Mouse (Mus musculus): ENCODE measurements around the gene Gm45234. TPM values are rescaled to one million over a fixed set of nuclear protein-coding genes. Genes with fewer than 3 reads are reported as not detected.
"Not testable (repeated sequence)": the region's sequence is repeated elsewhere in the genome, so short reads cannot be mapped to it uniquely, and the experiment has no call there.

The Gm45234 gene
- not detected in 2 replicates for polyA plus RNA-seq (2015; fragmentation: Nextera tagmentation; extraction: Ambion mirVana)

DNA sequence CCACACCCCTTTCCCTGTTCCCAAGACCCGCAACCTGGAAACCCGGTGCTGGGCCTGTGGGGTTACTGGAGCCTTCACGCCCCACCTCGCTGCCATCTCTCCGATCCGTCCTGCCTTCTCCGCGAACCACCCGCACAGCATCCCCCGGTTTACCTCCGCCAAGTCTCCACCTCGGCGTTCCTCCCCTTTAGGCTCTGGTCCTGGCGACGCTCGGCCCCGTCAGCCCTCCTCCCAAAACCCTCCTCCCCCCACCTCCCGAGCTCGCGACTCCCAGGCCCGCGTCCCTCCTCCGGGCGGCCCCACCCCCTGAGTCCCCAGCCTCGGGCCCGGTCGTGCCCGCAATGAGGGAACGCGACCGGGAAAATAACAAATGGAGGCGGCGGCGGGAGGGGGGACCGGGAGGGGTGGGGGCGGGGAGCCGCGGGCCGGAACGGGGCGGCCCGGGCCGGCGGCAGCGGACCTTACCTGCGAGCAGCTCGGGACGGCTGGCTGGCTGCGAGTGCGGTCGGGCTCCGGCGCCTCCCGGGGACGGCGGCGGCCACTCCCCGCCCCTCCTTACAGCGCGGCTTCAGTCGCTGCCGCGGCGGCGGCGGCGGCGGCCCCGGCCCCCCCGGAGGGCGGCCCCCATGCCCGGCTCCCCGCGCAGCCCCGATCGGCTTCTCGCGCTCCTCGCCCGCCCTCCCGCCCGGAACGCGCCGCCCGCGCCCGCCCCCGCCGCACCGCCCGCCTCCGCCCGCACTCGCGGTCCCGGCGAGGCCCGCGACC lies at the start of gene Gm45234, which contains the start of gene Atn1:
Gm45234 (minus strand) TSS at position 191 of the 765 bp plus-strand sequence.
Atn1 (minus strand) TSS at position 694 of the 765 bp plus-strand sequence.
- H3K9me3 ChIP-seq (replicated peaks; ENCODE audit: control insufficient read depth, low read length) = no peaks in the 10 kb centered on the region
- peak within 1 kb of the TSS; percentile 94 for H3K9ac ChIP-seq (ENCODE audit: low read length)
- no peaks in the 10 kb centered on the region for H3K27me3 ChIP-seq (ENCODE audit: control insufficient read depth, insufficient read depth, low read length)
- peaks cover 40% of the 10 kb centered on the region for H3K4me1 ChIP-seq (ENCODE audit: control insufficient read depth, insufficient read depth, low read length)
- ATAC-seq (replicated peaks; ENCODE audit: extremely low read depth, insufficient read depth, low FRiP score) = peak; percentile 75
- peak within 1 kb of the TSS; percentile 82 for H3K4me3 ChIP-seq (ENCODE audit: low read length)
- peak within 1 kb of the TSS; percentile 67 for H3K4me2 ChIP-seq (ENCODE audit: low read depth, low read length)
- WGBS = 1% methylated on average over 65 of the region's 100 CpGs
- H3K27ac ChIP-seq (ENCODE audit: low read length) = peak within 1 kb of the TSS; percentile 96
- H3K36me3 ChIP-seq (ENCODE audit: control insufficient read depth, insufficient read depth) = no peaks in the 10 kb centered on the region

GRCm38 (mm10) chr6:124804341-124804740 lies 48.5 kb upstream of the Gm45234 start:
- Histone ChIP-seq H3K4me1 (ENCODE audit: control insufficient read depth, insufficient read depth, low read length) (peaks cover 31% of the 10 kb centered on the region), H3K27ac (ENCODE audit: low read length) (no peak overlapping the region), H3K27me3 (ENCODE audit: control insufficient read depth, insufficient read depth, low read length) (no peaks in the 10 kb centered on the region), H3K9me3 (replicated peaks; ENCODE audit: control insufficient read depth, low read length) (no peaks in the 10 kb centered on the region), H3K36me3 (ENCODE audit: control insufficient read depth, insufficient read depth) (no peaks in the 10 kb centered on the region), H3K9ac (ENCODE audit: low read length) (no peak overlapping the region), H3K4me3 (ENCODE audit: low read length) (no peak overlapping the region), H3K4me2 (ENCODE audit: low read depth, low read length) (no peak overlapping the region)
- WGBS = 82% methylated on average over 3 of the region's 3 CpGs
- no peak for ATAC-seq (replicated peaks; ENCODE audit: extremely low read depth, insufficient read depth, low FRiP score)

DNA sequence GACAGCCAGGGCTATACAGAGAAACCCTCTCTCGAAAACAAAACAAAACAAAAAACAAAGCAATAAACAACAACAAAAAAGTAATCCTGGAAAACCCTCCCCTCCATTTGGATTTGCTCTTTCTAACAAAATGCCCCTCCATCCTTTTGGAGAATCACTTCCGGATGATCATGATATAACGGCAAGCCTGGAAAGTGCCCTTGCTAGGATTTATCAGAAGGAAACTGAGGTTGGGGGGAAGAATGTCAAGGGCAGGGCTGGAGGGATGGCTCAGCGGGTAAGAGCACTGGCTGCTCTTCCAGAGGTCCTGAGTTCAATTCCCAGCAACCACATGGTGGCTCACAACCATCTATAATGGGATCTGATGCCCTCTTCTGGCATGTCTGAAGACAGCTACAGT lies 47.9 kb upstream of the Gm45234 start:
- not testable (repeated sequence) for H3K27ac ChIP-seq (ENCODE audit: low read length); H3K36me3 ChIP-seq (ENCODE audit: control insufficient read depth, insufficient read depth); H3K27me3 ChIP-seq (ENCODE audit: control insufficient read depth, insufficient read depth, low read length); ATAC-seq (replicated peaks; ENCODE audit: extremely low read depth, insufficient read depth, low FRiP score); H3K9me3 ChIP-seq (replicated peaks; ENCODE audit: control insufficient read depth, low read length); H3K4me2 ChIP-seq (ENCODE audit: low read depth, low read length); H3K4me3 ChIP-seq (ENCODE audit: low read length); H3K9ac ChIP-seq (ENCODE audit: low read length)
- WGBS = 94% methylated on average over 4 of the region's 4 CpGs
- peaks cover 29% of the 10 kb centered on the region for H3K4me1 ChIP-seq (ENCODE audit: control insufficient read depth, insufficient read depth, low read length)

DNA sequence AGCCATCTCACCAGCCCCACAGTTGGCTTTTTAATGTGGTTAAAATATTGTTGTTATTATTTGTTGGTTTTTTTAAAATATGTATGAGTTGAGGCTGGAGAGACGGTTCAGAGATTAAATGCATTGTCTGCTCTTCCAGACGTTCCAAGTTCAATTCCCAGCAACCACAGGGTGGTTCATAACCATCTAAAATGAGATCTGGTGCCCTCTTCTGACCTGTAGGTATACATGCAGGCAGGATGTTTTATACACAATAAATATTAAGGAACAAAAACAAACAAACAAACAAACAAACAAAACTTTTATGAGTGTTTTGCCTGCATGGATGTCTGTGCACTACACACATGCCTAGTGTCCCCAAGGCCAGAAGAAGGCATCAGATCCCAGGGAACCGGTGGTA lies 47.2 kb upstream of the Gm45234 start:
- Histone ChIP-seq H3K27me3 (ENCODE audit: control insufficient read depth, insufficient read depth, low read length) (no peaks in the 10 kb centered on the region), H3K4me1 (ENCODE audit: control insufficient read depth, insufficient read depth, low read length) (peaks cover 26% of the 10 kb centered on the region), H3K36me3 (ENCODE audit: control insufficient read depth, insufficient read depth) (no peaks in the 10 kb centered on the region), H3K4me3 (ENCODE audit: low read length) (no peak overlapping the region), H3K4me2 (ENCODE audit: low read depth, low read length) (no peak overlapping the region), H3K9ac (ENCODE audit: low read length) (no peak overlapping the region), H3K27ac (ENCODE audit: low read length) (no peak overlapping the region), H3K9me3 (replicated peaks; ENCODE audit: control insufficient read depth, low read length) (no peaks in the 10 kb centered on the region)
- ATAC-seq (replicated peaks; ENCODE audit: extremely low read depth, insufficient read depth, low FRiP score) = no peak
- WGBS = 79% methylated on average over 3 of the region's 3 CpGs

GRCm38 (mm10) chr6:124802400-124802799 lies 46.6 kb upstream of the Gm45234 start:
- 21% methylated on average over 5 of the region's 9 CpGs for WGBS
- not testable (repeated sequence) for ATAC-seq (replicated peaks; ENCODE audit: extremely low read depth, insufficient read depth, low FRiP score)
- H3K4me3 ChIP-seq (ENCODE audit: low read length) = peak overlapping the region; percentile 15; the same call in 1 of the 2 replicates

GRCm38 (mm10) chr6:124796200-124796599 lies 40.4 kb upstream of the Gm45234 start:
- Histone ChIP-seq H3K9ac (ENCODE audit: low read length) (no peak overlapping the region), H3K4me1 (ENCODE audit: control insufficient read depth, insufficient read depth, low read length) (no peaks in the 10 kb centered on the region), H3K4me2 (ENCODE audit: low read depth, low read length) (no peak overlapping the region), H3K27me3 (ENCODE audit: control insufficient read depth, insufficient read depth, low read length) (no peaks in the 10 kb centered on the region), H3K9me3 (replicated peaks; ENCODE audit: control insufficient read depth, low read length) (no peaks in the 10 kb centered on the region), H3K27ac (ENCODE audit: low read length) (no peak overlapping the region), H3K36me3 (ENCODE audit: control insufficient read depth, insufficient read depth) (no peaks in the 10 kb centered on the region), H3K4me3 (ENCODE audit: low read length) (no peak overlapping the region)
- 77% methylated on average over 2 of the region's 2 CpGs for WGBS
- ATAC-seq (replicated peaks; ENCODE audit: extremely low read depth, insufficient read depth, low FRiP score) = no peak

More at GRCm38 (mm10) chr6:124802400-124802799, 46.6 kb upstream of the Gm45234 start:
- H3K9me3 ChIP-seq (replicated peaks; ENCODE audit: control insufficient read depth, low read length); H3K27me3 ChIP-seq (ENCODE audit: control insufficient read depth, insufficient read depth, low read length); H3K27ac ChIP-seq (ENCODE audit: low read length); H3K36me3 ChIP-seq (ENCODE audit: control insufficient read depth, insufficient read depth): not testable (repeated sequence)
- Histone ChIP-seq H3K9ac (ENCODE audit: low read length) (0 out of 2 replicates have a peak overlapping the region, but pooled peaks have one; percentile 26), H3K4me1 (ENCODE audit: control insufficient read depth, insufficient read depth, low read length) (peaks cover 20% of the 10 kb centered on the region), H3K4me2 (ENCODE audit: low read depth, low read length) (peak overlapping the region; percentile 51)

DNA sequence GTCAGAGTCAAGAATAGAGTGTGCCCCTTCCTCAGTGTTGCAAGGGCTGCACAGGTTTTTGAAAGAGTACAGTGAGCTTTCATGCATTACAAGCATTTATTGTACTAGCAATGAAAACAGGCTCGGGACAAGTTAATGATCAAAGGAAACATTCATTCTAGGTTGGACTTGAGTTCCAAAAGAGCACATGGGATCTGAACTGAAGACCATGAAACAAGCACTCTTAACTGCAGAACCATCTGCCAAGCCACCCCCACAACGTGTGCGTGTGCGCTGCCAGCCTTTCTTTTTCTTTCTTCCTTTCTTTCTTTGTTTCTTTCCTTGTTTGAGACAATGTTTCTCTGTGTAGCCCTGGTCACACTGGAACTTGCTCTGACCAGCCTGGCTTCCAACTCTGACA lies 40.0 kb upstream of the Gm45234 start:
- Histone ChIP-seq H3K9ac (ENCODE audit: low read length) (no peak overlapping the region), H3K4me2 (ENCODE audit: low read depth, low read length) (no peak overlapping the region), H3K27me3 (ENCODE audit: control insufficient read depth, insufficient read depth, low read length) (no peaks in the 10 kb centered on the region), H3K4me3 (ENCODE audit: low read length) (no peak overlapping the region), H3K4me1 (ENCODE audit: control insufficient read depth, insufficient read depth, low read length) (no peaks in the 10 kb centered on the region), H3K27ac (ENCODE audit: low read length) (no peak overlapping the region), H3K36me3 (ENCODE audit: control insufficient read depth, insufficient read depth) (no peaks in the 10 kb centered on the region), H3K9me3 (replicated peaks; ENCODE audit: control insufficient read depth, low read length) (no peaks in the 10 kb centered on the region)
- 78% methylated on average over 4 of the region's 4 CpGs for WGBS
- no peak for ATAC-seq (replicated peaks; ENCODE audit: extremely low read depth, insufficient read depth, low FRiP score)

DNA sequence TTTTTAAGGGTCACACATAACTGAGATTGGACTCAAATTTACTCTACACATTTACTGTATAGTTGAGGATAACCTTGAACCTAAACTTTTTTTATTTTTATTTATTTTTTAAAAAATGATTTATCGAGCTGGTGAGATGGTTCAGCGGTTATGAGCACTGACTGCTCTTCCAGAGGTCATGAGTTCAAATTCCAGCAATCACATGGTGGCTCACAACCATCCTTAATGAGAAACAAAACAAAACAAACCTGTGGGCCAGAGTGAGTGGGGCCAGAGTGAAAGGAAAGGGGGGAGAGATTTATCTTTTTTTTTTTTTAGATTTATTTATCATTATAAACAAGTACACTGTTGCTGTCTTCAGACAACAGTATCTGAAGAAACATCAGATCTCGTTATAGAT lies 36.1 kb upstream of the Gm45234 start:
- Histone ChIP-seq H3K4me3 (ENCODE audit: low read length) (no peak overlapping the region), H3K4me2 (ENCODE audit: low read depth, low read length) (no peak overlapping the region), H3K36me3 (ENCODE audit: control insufficient read depth, insufficient read depth) (no peaks in the 10 kb centered on the region), H3K4me1 (ENCODE audit: control insufficient read depth, insufficient read depth, low read length) (no peaks in the 10 kb centered on the region), H3K9ac (ENCODE audit: low read length) (no peak overlapping the region), H3K27me3 (ENCODE audit: control insufficient read depth, insufficient read depth, low read length) (no peaks in the 10 kb centered on the region), H3K27ac (ENCODE audit: low read length) (no peak overlapping the region), H3K9me3 (replicated peaks; ENCODE audit: control insufficient read depth, low read length) (no peaks in the 10 kb centered on the region)
- 76% methylated on average over 3 of the region's 3 CpGs for WGBS
- ATAC-seq (replicated peaks; ENCODE audit: extremely low read depth, insufficient read depth, low FRiP score) = no peak

GRCm38 (mm10) chr6:124790121-124790520 lies 34.3 kb upstream of the Gm45234 start:
- no peaks in the 10 kb centered on the region for H3K27me3 ChIP-seq (ENCODE audit: control insufficient read depth, insufficient read depth, low read length)
- H3K4me3 ChIP-seq (ENCODE audit: low read length) = no peak overlapping the region
- H3K9me3 ChIP-seq (replicated peaks; ENCODE audit: control insufficient read depth, low read length) = no peaks in the 10 kb centered on the region
- ATAC-seq (replicated peaks; ENCODE audit: extremely low read depth, insufficient read depth, low FRiP score) = no peak
- H3K4me1 ChIP-seq (ENCODE audit: control insufficient read depth, insufficient read depth, low read length) = no peaks in the 10 kb centered on the region
- H3K4me2 ChIP-seq (ENCODE audit: low read depth, low read length) = no peak overlapping the region
- H3K27ac ChIP-seq (ENCODE audit: low read length) = no peak overlapping the region
- H3K9ac ChIP-seq (ENCODE audit: low read length) = no peak overlapping the region
- WGBS = 60% methylated on average over 4 of the region's 4 CpGs
- no peaks in the 10 kb centered on the region for H3K36me3 ChIP-seq (ENCODE audit: control insufficient read depth, insufficient read depth)

Measured in heart, embryonic 16.5 days (tissue).